Mouse (Mus musculus) adipose tissue, adult 10 weeks (tissue): ENCODE results near the gene Gm10334. TPM values are rescaled to one million over a fixed set of nuclear protein-coding genes. Genes with fewer than 3 reads are reported as not detected.

Experiments used
- polyA plus RNA-seq: library from polyadenylated mRNA; stranded (reverse); fragments of 350-450 nt; fragmentation: Illumina TruSeq; extraction: RNeasy Lipid Tissue Mini Kit (QIAGEN cat#74804); gene quantifications from one replicate; pipeline ENCODE4 v1.2.3, GENCODE M21; 2014; ENCODE audit warnings: low read depth, low replicate concordance

Gm10334 gene
- polyA plus RNA-seq: not detected

GRCm38 (mm10) chr6:41446045-41446444, at the start of gene Gm10334:
Gm10334 (minus strand) TSS chr6:41446145.

GRCm38 (mm10) chr6:41458632-41459031, 12.7 kb upstream of the Gm10334 start, which contains the start of gene Prss1:
Prss1 (plus strand) TSS chr6:41458932.

Other genes with a start within 250 kb of the Gm10334 start
- 0.55 TPM for gene Try4, start 143.9 kb downstream of the Gm10334 start, polyA plus RNA-seq
- not detected for gene Try5, start 129.3 kb downstream of the Gm10334 start, polyA plus RNA-seq
- not detected for gene Try10, start 92.0 kb downstream of the Gm10334 start, polyA plus RNA-seq
- not detected for gene Prss3, start 68.5 kb downstream of the Gm10334 start, polyA plus RNA-seq
- not detected for gene Gm5771, start 53.8 kb downstream of the Gm10334 start, polyA plus RNA-seq
- gene Prss1, start 12.8 kb upstream of the Gm10334 start, polyA plus RNA-seq: not detected
- gene Prss2, start 75.6 kb upstream of the Gm10334 start, polyA plus RNA-seq: not detected
- gene Ephb6, start 159.3 kb upstream of the Gm10334 start, polyA plus RNA-seq: 29.8 TPM
- 27.6 TPM for gene Trpv6, start 190.3 kb upstream of the Gm10334 start, polyA plus RNA-seq
- not detected for gene Trpv5, start 234.6 kb upstream of the Gm10334 start, polyA plus RNA-seq
- 11.7 TPM for gene Llcfc1, start 238.3 kb upstream of the Gm10334 start, polyA plus RNA-seq